Mouse (Mus musculus) cerebellum, adult 2 months (tissue): Measurements from ENCODE around the gene Prr12. TPM values are rescaled to one million over a fixed set of nuclear protein-coding genes. Genes with fewer than 3 reads are reported as not detected.
A peak's percentile ranks its signal among the peaks of the same experiment; 100 is the strongest.

ENCODE experiments used
- DNase-seq, 2 experiments: peaks; one replicate each; pipeline ENCODE4 v3.0.0; 2021
- H3K27ac ChIP-seq: fragments of 200-500 bp; 2 replicates; pipeline ENCODE4 v1.5.1; 2012; ENCODE audit warnings: low read length, control low read depth, inconsistent platforms; ENCODE audit not compliant: insufficient read depth
- H3K27me3 ChIP-seq: fragments of 200-500 bp; 2 replicates; pipeline ENCODE4 v1.6.1; 2012; ENCODE audit warnings: inconsistent platforms, mild to moderate bottlenecking, low read length, moderate library complexity; ENCODE audit not compliant: control insufficient read depth, insufficient read depth
- H3K4me1 ChIP-seq: fragments of 200-500 bp; 2 replicates; pipeline ENCODE4 v1.6.1; 2011; ENCODE audit warnings: low read length; ENCODE audit not compliant: control insufficient read depth, insufficient read depth
- H3K4me3 ChIP-seq: fragments of 200-500 bp; replicated peaks from 2 replicates; pipeline ENCODE3; 2011; ENCODE audit warnings: mild to moderate bottlenecking, low read depth, low read length, control low read depth; ENCODE audit not compliant: insufficient read depth
- CTCF ChIP-seq: fragments of 200-500 bp; IDR thresholded peaks from 2 replicates; pipeline ENCODE4 v1.5.1; 2011; ENCODE audit warnings: low read depth, mild to moderate bottlenecking, control low read depth, low read length, moderate library complexity, borderline replicate concordance; ENCODE audit not compliant: insufficient read depth
- POLR2A ChIP-seq: fragments of 200-500 bp; IDR thresholded peaks from 2 replicates; pipeline ENCODE4 v1.6.1; 2011; ENCODE audit warnings: low read length, control low read depth, borderline replicate concordance; ENCODE audit not compliant: insufficient read depth
- WGBS: fragments of 180-500 bp; shearing (Covaris S2); methylation state at CpG from one replicate; pipeline ENCODE4 v1.1.7; 2018; 5-methylcytosine and 5-hydroxymethylcytosine counted together
- polyA plus RNA-seq: library from polyadenylated mRNA; depleted of rRNA; stranded (reverse); fragments of >200 nt; gene quantifications from 2 replicates; pipeline ENCODE4 v1.2.3, GENCODE M21; 2012

The Prr12 gene
- polyA plus RNA-seq, 1 experiment = 23.3 TPM

GRCm38 (mm10) chr7:45035631-45036030, 17.1 kb downstream of the Prr12 start:
- H3K27me3 ChIP-seq = no peaks in the 10 kb centered on the region
- no peak overlapping the region for H3K27ac ChIP-seq
- DNase-seq = no peak
- H3K4me3 ChIP-seq = no peak overlapping the region
- TF ChIP-seq CTCF (no peak), POLR2A (no peak)
- 91% methylated on average over 3 of the region's 3 CpGs for WGBS
- H3K4me1 ChIP-seq = no peaks in the 10 kb centered on the region

- no peaks in the 10 kb centered on the region for H3K4me1 ChIP-seq
- 91% methylated on average over 19 of the region's 19 CpGs for WGBS
- no peak overlapping the region for H3K4me3 ChIP-seq
- H3K27me3 ChIP-seq = no peaks in the 10 kb centered on the region
- no peak for TF ChIP-seq CTCF
- no peak for TF ChIP-seq POLR2A
- H3K27ac ChIP-seq = no peak overlapping the region
- DNase-seq = no peak
Measured at GRCm38 (mm10) chr7:45033722-45034359, 18.8 kb downstream of the Prr12 start.

GRCm38 (mm10) chr7:45030857-45031256, 21.8 kb downstream of the Prr12 start:
- Histone ChIP-seq H3K4me3 (no peak overlapping the region), H3K27me3 (no peaks in the 10 kb centered on the region), H3K27ac (no peak overlapping the region), H3K4me1 (peaks cover 4% of the 10 kb centered on the region)
- WGBS = 94% methylated on average over 8 of the region's 8 CpGs
- TF ChIP-seq CTCF (no peak), POLR2A (no peak)
- no peak for DNase-seq

- Histone ChIP-seq H3K4me1 (peaks cover 12% of the 10 kb centered on the region), H3K27ac (no peak overlapping the region), H3K27me3 (no peaks in the 10 kb centered on the region), H3K4me3 (no peak overlapping the region)
- 80% methylated on average over 6 of the region's 6 CpGs for WGBS
- DNase-seq = no peak
- TF ChIP-seq CTCF (no peak), POLR2A (no peak)
Measured at GRCm38 (mm10) chr7:45029995-45030394, 22.7 kb downstream of the Prr12 start.

GRCm38 (mm10) chr7:45028351-45028750, 24.3 kb downstream of the Prr12 start:
- H3K27ac ChIP-seq = no peak overlapping the region
- no peak overlapping the region for H3K4me3 ChIP-seq
- WGBS = 90% methylated on average over 11 of the region's 11 CpGs
- DNase-seq = no peak
- no peaks in the 10 kb centered on the region for H3K27me3 ChIP-seq
- TF ChIP-seq POLR2A = no peak
- no peak for TF ChIP-seq CTCF
- H3K4me1 ChIP-seq = peaks cover 21% of the 10 kb centered on the region

GRCm38 (mm10) chr7:45027761-45028160, 24.9 kb downstream of the Prr12 start:
- 91% methylated on average over 9 of the region's 9 CpGs for WGBS
- H3K4me3 ChIP-seq = no peak overlapping the region
- peaks cover 21% of the 10 kb centered on the region for H3K4me1 ChIP-seq
- no peak for TF ChIP-seq CTCF
- no peak for TF ChIP-seq POLR2A
- no peaks in the 10 kb centered on the region for H3K27me3 ChIP-seq
- DNase-seq = no peak
- H3K27ac ChIP-seq = no peak overlapping the region

GRCm38 (mm10) chr7:45026256-45026655, 26.4 kb downstream of the Prr12 start:
- Histone ChIP-seq H3K4me3 (no peak overlapping the region), H3K27me3 (no peaks in the 10 kb centered on the region), H3K4me1 (peaks cover 21% of the 10 kb centered on the region), H3K27ac (0 out of 2 replicates have a peak overlapping the region, but pooled peaks have one; percentile 29)
- TF ChIP-seq CTCF (no peak), POLR2A (no peak)
- 65% methylated on average over 2 of the region's 2 CpGs for WGBS
- no peak for DNase-seq

- Histone ChIP-seq H3K4me3 (no peak overlapping the region), H3K27me3 (no peaks in the 10 kb centered on the region), H3K27ac (peak overlapping the region; percentile 29), H3K4me1 (peaks cover 21% of the 10 kb centered on the region)
- 55% methylated on average over 8 of the region's 8 CpGs for WGBS
- peak in 1 of 2 experiments; percentile 25 for DNase-seq
- TF ChIP-seq CTCF (no peak), POLR2A (no peak)
Measured at GRCm38 (mm10) chr7:45025601-45026220, 27.0 kb downstream of the Prr12 start.
